Mouse (Mus musculus): Measurements from ENCODE around the gene Ncor2.

Ncor2 gene

DNA sequence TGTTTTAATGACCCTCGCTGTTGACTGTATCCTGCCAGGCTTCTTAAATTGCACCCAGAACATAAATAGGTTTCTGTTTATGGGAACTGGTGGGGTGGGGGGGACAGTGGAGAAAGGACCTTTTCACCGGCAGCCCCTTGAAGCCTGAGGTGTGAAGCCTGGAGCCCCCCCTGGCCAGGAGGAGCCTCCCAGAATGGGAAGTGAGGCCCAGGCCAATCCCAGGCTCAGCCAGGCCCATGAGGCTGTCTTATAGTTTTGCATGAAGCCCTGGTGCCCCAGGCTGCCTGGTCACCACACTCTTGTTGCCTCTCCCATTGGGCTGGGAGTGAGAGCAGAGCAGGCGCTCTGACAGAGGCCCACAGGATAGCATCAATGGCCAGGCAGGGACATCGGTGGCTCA is 181.1 kb downstream of the Ncor2 start:
- no peak for DNase-seq (ENCODE audit: extremely low spot score, low read depth, low spot score)

DNA sequence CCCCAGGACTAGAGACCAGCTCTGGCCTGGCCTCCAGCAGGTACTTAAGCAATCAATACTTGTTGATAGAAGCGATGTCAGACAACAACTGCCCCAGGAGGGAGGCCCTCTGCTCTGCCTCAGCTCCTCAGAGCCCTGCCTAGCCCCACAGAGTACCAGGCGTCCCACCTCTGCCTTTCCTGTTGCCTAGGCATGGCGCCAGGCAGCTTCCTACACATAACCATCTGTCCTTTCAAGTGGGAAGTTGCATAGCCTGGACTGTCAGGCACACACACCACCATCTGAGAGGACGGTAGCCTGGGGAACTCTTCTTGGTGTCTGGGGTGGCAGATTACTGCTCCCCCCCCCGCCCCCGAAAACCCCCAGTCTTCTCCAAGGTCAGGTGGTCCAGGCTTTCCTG is 182.2 kb downstream of the Ncor2 start:
- DNase-seq (ENCODE audit: extremely low spot score, low read depth, low spot score), result no peak

DNA sequence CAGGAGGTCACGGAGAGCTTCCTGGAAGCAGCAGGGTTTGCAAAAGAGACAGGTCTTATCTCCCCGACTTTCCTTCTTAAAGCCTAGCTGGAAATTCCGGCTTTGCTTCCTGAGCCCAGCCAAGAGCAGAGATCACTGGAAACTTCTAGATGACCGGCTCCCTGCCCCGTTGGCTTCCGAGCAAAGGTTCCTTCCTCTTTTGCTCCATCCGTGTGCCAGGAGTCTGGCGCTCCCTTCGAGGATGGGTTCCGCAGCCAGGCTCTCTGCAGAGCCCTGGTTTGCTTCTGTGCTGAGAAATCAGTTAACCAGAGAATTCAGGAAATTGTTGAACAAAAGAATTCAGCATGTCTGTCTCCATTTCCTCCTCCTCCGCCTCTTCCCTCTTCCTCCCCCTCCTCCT is 186.1 kb downstream of the Ncor2 start:
- no peak for DNase-seq (ENCODE audit: extremely low spot score, low read depth, low spot score)

- no peak for DNase-seq (ENCODE audit: extremely low spot score, low read depth, low spot score)
These were observed 186.7 kb downstream of the Ncor2 start for GRCm38 (mm10) chr5:124992323-124992722.

- no peak for DNase-seq (ENCODE audit: extremely low spot score, low read depth, low spot score)
These were observed 189.3 kb downstream of the Ncor2 start for GRCm38 (mm10) chr5:124989724-124990123.

- DNase-seq (ENCODE audit: extremely low spot score, low read depth, low spot score), result no peak
These were observed 192.4 kb downstream of the Ncor2 start for GRCm38 (mm10) chr5:124986656-124987055.

- DNase-seq (ENCODE audit: extremely low spot score, low read depth, low spot score), result no peak
These were observed 192.8 kb downstream of the Ncor2 start for GRCm38 (mm10) chr5:124986222-124986621.

- DNase-seq (ENCODE audit: extremely low spot score, low read depth, low spot score), result no peak
These were observed 209.2 kb downstream of the Ncor2 start for GRCm38 (mm10) chr5:124969790-124970189.
